Mouse (Mus musculus): ENCODE results near the gene Tpmt. TPM values are rescaled to one million over a fixed set of nuclear protein-coding genes. Genes with fewer than 3 reads are reported as not detected.

The Tpmt gene
- total and polyA plus RNA-seq, 3 experiments = 1.6 to 3.6 (median 3.1) TPM

GRCm38 (mm10) chr13:47063985-47064760 lies 19.6 kb upstream of the Tpmt start:
- Histone ChIP-seq H3K36me3 (replicated peaks in 1 of 2; ENCODE audit: control insufficient read depth in 1 of 2, insufficient read depth in 1 of 2, low read length in 1 of 2) (peaks cover 24 to 71% of the 10 kb centered on the region in 2 experiments), H3K4me1 (ENCODE audit: control insufficient read depth in 1 of 2, insufficient read depth in 2 of 2) (no peaks in the 10 kb centered on the region), H3K9me3 (replicated peaks; ENCODE audit: low read length) (no peaks in the 10 kb centered on the region), H3K4me2 (ENCODE audit: insufficient read depth, low read depth, poor library complexity, severe bottlenecking) (no peak overlapping the region), H3K4me3 (replicated peaks in 1 of 3; ENCODE audit: low read depth in 2 of 3, low read length in 2 of 3, poor library complexity in 1 of 3) (no peak overlapping the region), H3K27me3 (replicated peaks) (no peaks in the 10 kb centered on the region), H3K79me2 (replicated peaks; ENCODE audit: control insufficient read depth, extremely low read depth, insufficient read depth, poor library complexity, severe bottlenecking) (no peaks in the 10 kb centered on the region), H3K27ac (ENCODE audit: insufficient read depth, low read depth) (no peak overlapping the region), H3K9ac (ENCODE audit: insufficient read depth, low read depth) (no peak overlapping the region)
- DNase-seq (ENCODE audit: extremely low read depth) = no peak
- in situ Hi-C loops (cut with MboI; ENCODE audit: low pct_ligation_motif_present, low pct_unique_long_range_greater_than_20kb, low sequenced_read_pairs) (no loop called here), dilution Hi-C loops (cut with MboI; ENCODE audit: extremely low pct_ligation_motif_present, extremely low pct_unique_long_range_greater_than_20kb, low sequenced_read_pairs) (no loop called here)
- no peak for TF ChIP-seq PAX5 (IDR thresholded peaks at IDR 0.05; ENCODE audit: low read length)
- no peak for TF ChIP-seq GABPA (IDR thresholded peaks at IDR 0.05; ENCODE audit: insufficient replicate concordance, low read depth, low read length)
- no peak for TF ChIP-seq MAZ (IDR thresholded peaks at IDR 0.05; ENCODE audit: low read depth, low read length)
- TF ChIP-seq MAFK (IDR thresholded peaks at IDR 0.05; ENCODE audit: insufficient replicate concordance, low read length) = no peak
- TF ChIP-seq MYC (IDR thresholded peaks at IDR 0.05; ENCODE audit: low read depth, low read length) = no peak
- TF ChIP-seq KAT2A (IDR thresholded peaks at IDR 0.05; ENCODE audit: insufficient replicate concordance, low read length) = no peak
- TF ChIP-seq BHLHE40 (IDR thresholded peaks at IDR 0.05; ENCODE audit: low read depth, low read length) = no peak
- no peak for TF ChIP-seq SIN3A (IDR thresholded peaks at IDR 0.05; ENCODE audit: low read length)
- TF ChIP-seq EP300 (IDR thresholded peaks at IDR 0.05; ENCODE audit: low read length) = no peak
- no peak for TF ChIP-seq CHD2 (IDR thresholded peaks at IDR 0.05; ENCODE audit: low read length)
- TF ChIP-seq UBTF (IDR thresholded peaks at IDR 0.05; ENCODE audit: low read depth, low read length) = no peak
- no peak for TF ChIP-seq TCF12 (IDR thresholded peaks at IDR 0.05; ENCODE audit: low read depth, low read length)
- TF ChIP-seq CHD1 (IDR thresholded peaks at IDR 0.05; ENCODE audit: low read depth, low read length) = no peak
- TF ChIP-seq ZC3H11A (IDR thresholded peaks at IDR 0.05; ENCODE audit: low read depth, low read length) = no peak
- TF ChIP-seq RCOR1 (conservative IDR thresholded peaks at IDR 0.05; ENCODE audit: low read depth, low read length) = no peak
- TF ChIP-seq ZKSCAN1 (IDR thresholded peaks at IDR 0.05; ENCODE audit: borderline replicate concordance, low read depth, low read length) = no peak
- no peak for TF ChIP-seq SMC3 (IDR thresholded peaks at IDR 0.05; ENCODE audit: low read depth, low read length)

GRCm38 (mm10) chr13:47062756-47063155 lies 18.2 kb upstream of the Tpmt start:
- H3K27me3 ChIP-seq (replicated peaks) = no peaks in the 10 kb centered on the region
- H3K27ac ChIP-seq (ENCODE audit: insufficient read depth, low read depth) = no peak overlapping the region
- TF ChIP-seq NELFE (IDR thresholded peaks at IDR 0.05; ENCODE audit: low read depth, low read length) (no peak), JUN (IDR thresholded peaks at IDR 0.05; ENCODE audit: insufficient read depth, low read depth, low read length) (no peak), MAX (IDR thresholded peaks at IDR 0.05; ENCODE audit: low read length) (no peak)
- H3K4me1 ChIP-seq (ENCODE audit: control insufficient read depth in 1 of 2, insufficient read depth in 2 of 2) = no peaks in the 10 kb centered on the region
- dilution Hi-C loops (cut with MboI; ENCODE audit: extremely low pct_ligation_motif_present, extremely low pct_unique_long_range_greater_than_20kb, low sequenced_read_pairs) (no loop called here), in situ Hi-C loops (cut with MboI; ENCODE audit: low pct_ligation_motif_present, low pct_unique_long_range_greater_than_20kb, low sequenced_read_pairs) (no loop called here)
- no peaks in the 10 kb centered on the region for H3K79me2 ChIP-seq (replicated peaks; ENCODE audit: control insufficient read depth, extremely low read depth, insufficient read depth, poor library complexity, severe bottlenecking)
- H3K4me3 ChIP-seq (replicated peaks in 1 of 3; ENCODE audit: low read depth in 2 of 3, low read length in 2 of 3, poor library complexity in 1 of 3) = no peak overlapping the region
- no peak overlapping the region for H3K4me2 ChIP-seq (ENCODE audit: insufficient read depth, low read depth, poor library complexity, severe bottlenecking)
- H3K36me3 ChIP-seq (replicated peaks in 1 of 2; ENCODE audit: control insufficient read depth in 1 of 2, insufficient read depth in 1 of 2, low read length in 1 of 2) = peaks cover 24 to 71% of the 10 kb centered on the region in 2 experiments
- H3K9ac ChIP-seq (ENCODE audit: insufficient read depth, low read depth) = no peak overlapping the region
- DNase-seq (ENCODE audit: extremely low read depth) = no peak
- no peaks in the 10 kb centered on the region for H3K9me3 ChIP-seq (replicated peaks; ENCODE audit: low read length)

All from CH12.LX (cell line).